Mouse (Mus musculus) G1E (cell line): ENCODE measurements around the gene Cldn1. TPM values are rescaled to one million over a fixed set of nuclear protein-coding genes. Genes with fewer than 3 reads are reported as not detected.

Source experiments
- ATAC-seq: 2 replicates; pipeline ENCODE4 v1.8.0; 2016; ENCODE audit warnings: mild to moderate bottlenecking; ENCODE audit not compliant: insufficient number of reproducible peaks, poor library complexity, low FRiP score, severe bottlenecking; ENCODE audit errors: extremely low read depth
- DNase-seq: peaks from one replicate; pipeline ENCODE4 v3.0.0; 2012; ENCODE audit warnings: low spot score
- H3K27me3 ChIP-seq: 2 replicates; pipeline ENCODE4 v1.6.1; 2012; ENCODE audit warnings: mild to moderate bottlenecking, low read length, inconsistent platforms; ENCODE audit not compliant: insufficient read depth
- H3K36me3 ChIP-seq: replicated peaks from 2 replicates; pipeline ENCODE3; 2012; ENCODE audit warnings: mild to moderate bottlenecking, inconsistent platforms
- H3K4me1 ChIP-seq: 2 replicates; pipeline ENCODE4 v1.6.1; 2012; ENCODE audit warnings: low read depth, low read length, inconsistent platforms, mixed read lengths; ENCODE audit not compliant: insufficient read depth
- H3K4me3 ChIP-seq: 2 replicates; pipeline ENCODE4 v1.5.1; 2012; ENCODE audit warnings: low read depth, mild to moderate bottlenecking, inconsistent platforms, low read length, moderate library complexity, mixed read lengths
- H3K9me3 ChIP-seq: replicated peaks from 2 replicates; pipeline ENCODE4 v1.6.1; 2012; ENCODE audit warnings: inconsistent platforms
- CTCF ChIP-seq: IDR thresholded peaks from 2 replicates; pipeline ENCODE4 v1.5.1; 2012; ENCODE audit warnings: low read depth, low read length, inconsistent platforms, mixed read lengths
- GATA1 ChIP-seq: IDR thresholded peaks from 2 replicates; pipeline ENCODE4 v1.6.1; 2012; ENCODE audit warnings: borderline replicate concordance, low read length, inconsistent platforms, mixed read lengths
- GATA2 ChIP-seq: IDR thresholded peaks from 2 replicates; pipeline ENCODE4 v1.6.1; 2012; ENCODE audit warnings: low read depth, low read length, inconsistent platforms, borderline replicate concordance
- POLR2AphosphoS5 ChIP-seq: IDR thresholded peaks from 2 replicates; pipeline ENCODE4 v1.6.1; 2012; ENCODE audit warnings: low read depth, low read length, inconsistent platforms; ENCODE audit not compliant: insufficient replicate concordance
- TAL1 ChIP-seq: conservative IDR thresholded peaks from 2 replicates; pipeline ENCODE4 v1.6.1; 2012; ENCODE audit warnings: low read depth, low read length, inconsistent platforms, mixed read lengths
- polyA plus RNA-seq: library from polyadenylated mRNA; stranded (reverse); fragments of >175 nt; gene quantifications from 2 replicates; pipeline ENCODE4 v1.2.3, GENCODE M21; 2012
- total RNA-seq, 2 experiments: library from RNA; stranded (forward) in 1 of 2; stranded (reverse) in 1 of 2; fragments of 200-1000 nt in 1 of 2; fragments of >200 nt in 1 of 2; fragmentation: Nextera tagmentation in 1 of 2; gene quantifications; 2 replicates each; pipeline ENCODE4 v1.2.3; 2014 to 2017

Cldn1 gene
- total and polyA plus RNA-seq, 3 experiments: 0.11 TPM; not detected in 2

GRCm38 (mm10) chr16:26386159-26386558 is 14.5 kb upstream of the Cldn1 start:
- Histone ChIP-seq H3K4me3 (no peak overlapping the region), H3K36me3 (no peaks in the 10 kb centered on the region), H3K27me3 (no peaks in the 10 kb centered on the region), H3K9me3 (0 out of 2 replicates have a peak, but pooled peaks cover 2% of the 10 kb centered on the region), H3K4me1 (no peaks in the 10 kb centered on the region)
- DNase-seq (no peak), ATAC-seq (no peak)
- TF ChIP-seq GATA1 (no peak), CTCF (no peak), POLR2AphosphoS5 (no peak), TAL1 (no peak)

GRCm38 (mm10) chr16:26384112-26384649 is 12.5 kb upstream of the Cldn1 start:
- ATAC-seq (no peak), DNase-seq (no peak)
- H3K4me3 ChIP-seq: no peak overlapping the region
- no peaks in the 10 kb centered on the region for H3K36me3 ChIP-seq
- H3K9me3 ChIP-seq: 0 out of 2 replicates have a peak, but pooled peaks cover 2% of the 10 kb centered on the region
- H3K27me3 ChIP-seq: no peaks in the 10 kb centered on the region
- no peak for TF ChIP-seq POLR2AphosphoS5
- H3K4me1 ChIP-seq: no peaks in the 10 kb centered on the region

GRCm38 (mm10) chr16:26377170-26377569 is 5.5 kb upstream of the Cldn1 start:
- TF ChIP-seq POLR2AphosphoS5: no peak
- TF ChIP-seq GATA1: no peak
- TF ChIP-seq TAL1: no peak
- no peak for TF ChIP-seq GATA2
- TF ChIP-seq CTCF: no peak
- peaks cover 3% of the 10 kb centered on the region for H3K9me3 ChIP-seq
- no peaks in the 10 kb centered on the region for H3K4me1 ChIP-seq
- no peaks in the 10 kb centered on the region for H3K36me3 ChIP-seq
- no peaks in the 10 kb centered on the region for H3K27me3 ChIP-seq
- ATAC-seq: no peak
- DNase-seq: no peak
- no peak overlapping the region for H3K4me3 ChIP-seq

GRCm38 (mm10) chr16:26370127-26370526 is 1.5 kb downstream of the Cldn1 start:
- Histone ChIP-seq H3K9me3 (peaks cover 17% of the 10 kb centered on the region), H3K27me3 (no peaks in the 10 kb centered on the region), H3K4me3 (no peak overlapping the region), H3K36me3 (no peaks in the 10 kb centered on the region), H3K4me1 (no peaks in the 10 kb centered on the region)
- no peak for DNase-seq
- no peak for ATAC-seq
- TF ChIP-seq POLR2AphosphoS5 (no peak), GATA1 (no peak)

GRCm38 (mm10) chr16:26369044-26369730 is 2.5 kb downstream of the Cldn1 start:
- H3K4me1 ChIP-seq: no peaks in the 10 kb centered on the region
- H3K27me3 ChIP-seq: no peaks in the 10 kb centered on the region
- peaks cover 14% of the 10 kb centered on the region for H3K9me3 ChIP-seq
- no peak for ATAC-seq
- TF ChIP-seq POLR2AphosphoS5 (no peak), TAL1 (no peak), GATA2 (no peak), CTCF (no peak), GATA1 (no peak)
- no peak for DNase-seq
- no peaks in the 10 kb centered on the region for H3K36me3 ChIP-seq
- no peak overlapping the region for H3K4me3 ChIP-seq

GRCm38 (mm10) chr16:26368121-26368520 is 3.5 kb downstream of the Cldn1 start:
- H3K4me1 ChIP-seq: no peaks in the 10 kb centered on the region
- H3K36me3 ChIP-seq: no peaks in the 10 kb centered on the region
- DNase-seq: no peak
- no peak for ATAC-seq
- H3K9me3 ChIP-seq: peaks cover 14% of the 10 kb centered on the region
- H3K4me3 ChIP-seq: no peak overlapping the region
- TF ChIP-seq POLR2AphosphoS5 (no peak), TAL1 (no peak), GATA1 (no peak), GATA2 (no peak), CTCF (no peak)
- H3K27me3 ChIP-seq: no peaks in the 10 kb centered on the region

GRCm38 (mm10) chr16:26360694-26361093 is 10.9 kb downstream of the Cldn1 start:
- TF ChIP-seq GATA2 (no peak), CTCF (no peak), GATA1 (no peak), TAL1 (no peak), POLR2AphosphoS5 (no peak)
- no peak for DNase-seq
- ATAC-seq: no peak
- Histone ChIP-seq H3K36me3 (no peaks in the 10 kb centered on the region), H3K9me3 (0 out of 2 replicates have a peak, but pooled peaks cover 3% of the 10 kb centered on the region), H3K4me1 (no peaks in the 10 kb centered on the region), H3K27me3 (no peaks in the 10 kb centered on the region), H3K4me3 (no peak overlapping the region)
